Mouse (Mus musculus): ENCODE measurements around the gene Bmx.

Gene Bmx

DNA sequence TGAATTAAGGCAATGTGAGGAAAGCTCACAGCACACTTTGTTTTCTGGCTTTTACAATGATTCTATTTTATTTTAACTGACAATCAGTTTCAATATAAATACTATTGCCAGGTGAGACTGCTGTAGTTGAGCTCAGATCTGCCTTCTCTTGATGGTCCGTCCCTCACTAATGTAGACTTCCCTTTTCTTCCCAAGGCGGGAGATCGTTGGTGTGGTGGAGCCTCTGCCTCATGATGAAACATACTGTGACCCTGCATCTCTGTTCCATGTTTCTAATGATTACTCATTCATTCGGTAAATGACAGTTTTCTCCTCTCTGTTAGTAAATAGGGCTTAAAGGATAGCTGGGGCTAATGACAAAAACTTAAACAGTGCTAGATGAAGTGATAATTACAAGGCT lies 84.1 kb downstream of the Bmx start:
- DNase-seq: no peak

DNA sequence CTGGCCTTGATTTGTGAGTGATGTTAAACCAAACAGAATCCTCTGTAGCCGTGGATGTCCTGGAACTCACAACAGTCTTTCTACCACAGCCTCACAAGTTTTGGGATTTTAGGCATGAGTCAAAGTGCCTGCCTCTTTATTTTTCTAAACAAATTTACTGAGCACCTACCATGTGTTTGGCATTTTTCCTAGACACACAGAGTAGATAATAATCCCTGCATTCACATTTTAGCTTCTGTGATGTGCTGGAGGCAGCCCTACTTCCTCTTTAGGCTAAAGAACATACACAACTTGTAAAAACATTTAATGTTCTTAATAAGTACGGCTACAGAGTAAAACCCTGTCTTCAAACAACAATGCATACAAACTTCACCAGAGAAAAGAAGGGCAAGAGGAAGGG lies 87.0 kb downstream of the Bmx start:
- DNase-seq: no peak

DNA sequence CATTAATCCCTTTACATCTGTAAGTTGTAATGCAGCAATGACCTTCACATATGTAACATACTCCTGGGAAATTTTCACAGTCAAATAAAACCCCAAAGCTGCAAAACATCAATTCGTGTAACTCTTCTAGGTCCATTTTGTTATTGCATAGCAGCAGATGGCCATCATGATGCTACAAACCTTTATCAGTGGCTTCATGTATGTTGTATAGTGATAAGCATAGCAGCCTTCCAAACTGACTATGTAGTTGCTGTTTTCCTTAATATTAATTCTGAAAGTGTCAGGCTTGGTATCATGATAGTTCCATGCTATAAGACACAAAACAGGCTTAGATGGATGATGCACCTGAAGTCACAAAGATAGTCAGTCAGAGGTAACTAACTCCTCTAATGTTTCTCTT lies 93.3 kb downstream of the Bmx start:
- DNase-seq: no peak

GRCm38 (mm10) chrX:164154594-164154993 lies 103.4 kb downstream of the Bmx start:
- DNase-seq: no peak

DNA sequence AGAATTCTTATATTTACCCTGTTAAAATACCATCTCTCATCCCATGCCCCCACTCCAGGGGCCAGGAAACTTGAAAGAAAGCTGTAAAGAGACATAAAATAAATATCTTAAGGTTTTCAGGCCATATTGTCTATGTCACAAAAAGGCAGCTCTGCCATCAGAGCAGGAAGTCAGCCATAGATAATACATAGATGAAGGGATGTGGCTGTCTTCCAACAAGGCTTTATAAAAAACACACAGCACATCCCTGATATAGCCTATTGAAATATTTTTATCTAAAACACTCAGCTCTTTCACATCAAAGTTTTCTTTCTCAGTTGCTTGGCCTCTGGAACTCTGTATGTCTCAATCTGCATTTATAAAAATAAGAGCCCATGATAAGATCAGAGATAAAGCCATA lies 104.4 kb downstream of the Bmx start:
- DNase-seq: no peak

GRCm38 (mm10) chrX:164152703-164153102 lies 105.3 kb downstream of the Bmx start:
- DNase-seq: no peak

DNA sequence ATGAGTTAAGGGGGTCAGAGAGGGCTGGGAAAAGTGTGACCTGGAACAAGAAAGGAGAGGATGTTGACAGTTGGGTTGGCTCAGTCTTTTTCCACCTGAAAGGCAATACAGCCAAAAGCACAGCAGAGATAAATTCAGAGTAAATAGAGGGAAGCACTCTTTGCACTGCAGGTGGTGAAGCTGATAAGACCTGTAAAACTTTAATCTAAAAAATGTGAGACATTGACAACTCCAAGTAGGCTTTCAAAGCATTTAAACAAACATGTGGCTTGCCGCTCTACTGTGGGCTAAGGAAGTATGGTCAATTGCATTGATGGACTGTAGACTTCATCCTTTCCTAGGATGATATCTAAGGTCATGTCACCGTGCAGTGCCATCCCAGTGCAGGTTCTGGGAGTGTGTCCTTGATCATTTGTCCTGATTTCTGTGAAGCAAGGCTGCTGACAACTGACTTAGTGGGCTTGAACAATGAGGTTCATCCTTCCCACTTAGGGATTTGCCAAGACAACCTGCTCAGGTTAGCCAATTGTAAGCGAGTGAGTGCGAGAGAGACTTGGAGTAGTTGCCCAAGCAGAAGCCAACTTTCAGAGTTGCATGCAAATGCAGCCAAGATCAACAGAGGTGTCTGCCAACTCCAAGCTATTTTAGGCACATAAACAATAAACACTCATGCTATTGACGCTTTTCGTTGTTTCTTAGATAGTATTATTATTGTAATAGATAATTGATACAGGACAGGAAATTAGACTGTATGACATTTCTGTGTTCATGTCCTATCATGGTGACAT lies 112.3 kb downstream of the Bmx start:
- no peak for DNase-seq
